Mouse (Mus musculus) stomach, postnatal 0 days (tissue): ENCODE results near the gene Wrnip1.

Experiments used
- CTCF ChIP-seq: IDR thresholded peaks from 2 replicates; pipeline ENCODE4 v1.5.1; 2016; ENCODE audit warnings: antibody characterized with exemption, low read depth, mild to moderate bottlenecking, moderate library complexity
- EP300 ChIP-seq: optimal IDR thresholded peaks from 2 replicates; pipeline ENCODE3; 2016; ENCODE audit warnings: antibody characterized with exemption

DNA sequence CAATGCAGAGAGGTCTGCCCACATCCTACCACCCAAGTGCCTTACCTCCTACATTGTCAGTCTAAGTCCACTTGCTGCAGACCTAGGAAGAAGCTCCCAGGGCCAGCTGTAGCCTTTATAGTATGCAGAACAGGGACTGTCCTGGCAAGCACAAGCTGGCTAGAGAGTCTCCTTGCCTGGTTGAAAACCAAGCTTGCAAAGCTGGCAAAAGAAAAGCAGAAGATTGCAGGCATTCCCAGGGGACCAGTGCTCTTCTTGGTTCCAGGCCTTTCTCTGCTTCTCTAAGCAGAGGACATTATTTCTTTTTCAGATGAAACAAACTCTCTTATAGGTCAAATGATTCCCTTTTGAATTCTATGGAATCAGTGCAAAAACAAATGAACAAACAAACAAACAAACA is 61.6 kb downstream of the Wrnip1 start:
- no peak for TF ChIP-seq CTCF
- no peak for TF ChIP-seq EP300
